Mouse (Mus musculus): ENCODE data around the gene Hdhd5. TPM values are rescaled to one million over a fixed set of nuclear protein-coding genes. Genes with fewer than 3 reads are reported as not detected.

The Hdhd5 gene
- polyA plus RNA-seq, 1 experiment, result 10.2 TPM

DNA sequence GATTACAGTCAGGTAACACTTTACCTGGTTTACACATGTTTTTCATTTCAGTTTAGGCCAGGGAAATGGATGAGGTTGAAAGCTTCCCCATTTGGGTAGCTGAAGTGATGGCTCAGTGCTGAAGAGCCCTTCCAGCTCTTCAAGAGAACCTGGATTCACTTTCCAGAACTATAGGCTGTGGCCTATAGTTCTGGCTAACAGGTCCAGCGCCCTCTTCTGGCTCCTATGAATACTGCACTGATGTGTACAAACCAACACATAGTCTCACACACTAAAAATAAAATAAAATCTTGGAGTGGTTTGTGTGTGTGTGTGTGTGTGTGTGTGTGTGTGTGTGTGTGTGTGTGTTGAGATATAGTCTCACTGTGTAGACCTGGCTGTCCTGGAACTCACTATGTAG is 10.9 kb upstream of the Hdhd5 start:
- no peak overlapping the region for H3ac ChIP-seq (ENCODE audit: control insufficient read depth, insufficient read length, low read depth)
- H3K27me3 ChIP-seq (ENCODE audit: control insufficient read depth, insufficient read depth, insufficient read length), result peaks cover 13% of the 10 kb centered on the region

DNA sequence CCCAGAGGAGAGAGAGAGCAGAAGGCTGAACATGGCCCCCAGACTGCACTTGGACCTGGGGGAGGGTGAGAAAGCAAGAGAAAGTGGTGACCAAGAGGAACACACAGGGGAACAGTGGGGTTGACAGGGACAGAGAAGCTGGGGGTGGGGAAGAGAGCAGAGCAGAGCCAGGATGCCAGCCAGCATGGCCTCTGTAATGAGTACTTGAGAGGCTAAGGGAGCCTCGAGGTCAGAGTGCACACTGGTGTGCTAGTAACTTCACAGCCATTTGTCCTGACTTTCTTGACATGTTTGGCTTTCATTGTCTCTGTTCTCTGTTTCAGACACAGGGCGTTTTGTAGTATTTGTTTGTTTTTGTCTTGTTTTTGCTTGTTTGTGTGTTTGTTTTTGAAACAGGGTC is 10.3 kb upstream of the Hdhd5 start:
- TF ChIP-seq CEBPB (IDR thresholded peaks at IDR 0.05; ENCODE audit: low read depth) (no peak), FOSL1 (IDR thresholded peaks at IDR 0.05; ENCODE audit: insufficient read depth, low read length, poor library complexity, severe bottlenecking) (no peak), USF1 (IDR thresholded peaks at IDR 0.05; ENCODE audit: low read depth) (no peak), MYOG (IDR thresholded peaks at IDR 0.05; ENCODE audit: control insufficient read depth, extremely low read depth, insufficient read length) (no peak), MAX (IDR thresholded peaks at IDR 0.05) (no peak), MYOD1 (IDR thresholded peaks at IDR 0.05; ENCODE audit: control insufficient read depth, insufficient read length, low read depth) (no peak)
- Histone ChIP-seq H3K36me3 (ENCODE audit: control insufficient read depth, insufficient read depth) (no peaks in the 10 kb centered on the region), H3ac (ENCODE audit: control insufficient read depth, insufficient read length, low read depth) (no peak overlapping the region), H3K4me3 (ENCODE audit: insufficient read depth, poor library complexity, severe bottlenecking) (no peak overlapping the region), H3K79me2 (ENCODE audit: control insufficient read depth, insufficient read depth) (no peaks in the 10 kb centered on the region), H3K27me3 (ENCODE audit: control insufficient read depth, insufficient read depth, insufficient read length) (peaks cover 8% of the 10 kb centered on the region), H3K79me3 (ENCODE audit: low read depth) (no peaks in the 10 kb centered on the region)

More for the DNA sequence above, 10.9 kb upstream of the Hdhd5 start:
- Histone ChIP-seq H3K4me3 (ENCODE audit: insufficient read depth, poor library complexity, severe bottlenecking) (no peak overlapping the region), H3K36me3 (ENCODE audit: control insufficient read depth, insufficient read depth) (no peaks in the 10 kb centered on the region), H3K79me2 (ENCODE audit: control insufficient read depth, insufficient read depth) (no peaks in the 10 kb centered on the region), H3K79me3 (ENCODE audit: low read depth) (no peaks in the 10 kb centered on the region)
- TF ChIP-seq FOSL1 (IDR thresholded peaks at IDR 0.05; ENCODE audit: insufficient read depth, low read length, poor library complexity, severe bottlenecking) (no peak), MAX (IDR thresholded peaks at IDR 0.05) (no peak), MYOG (IDR thresholded peaks at IDR 0.05; ENCODE audit: control insufficient read depth, extremely low read depth, insufficient read length) (no peak), CEBPB (IDR thresholded peaks at IDR 0.05; ENCODE audit: low read depth) (no peak), CTCF (IDR thresholded peaks at IDR 0.05; ENCODE audit: control insufficient read depth, insufficient read depth, insufficient read length) (no peak), USF1 (IDR thresholded peaks at IDR 0.05; ENCODE audit: low read depth) (no peak), MYOD1 (IDR thresholded peaks at IDR 0.05; ENCODE audit: control insufficient read depth, insufficient read length, low read depth) (no peak)

DNA sequence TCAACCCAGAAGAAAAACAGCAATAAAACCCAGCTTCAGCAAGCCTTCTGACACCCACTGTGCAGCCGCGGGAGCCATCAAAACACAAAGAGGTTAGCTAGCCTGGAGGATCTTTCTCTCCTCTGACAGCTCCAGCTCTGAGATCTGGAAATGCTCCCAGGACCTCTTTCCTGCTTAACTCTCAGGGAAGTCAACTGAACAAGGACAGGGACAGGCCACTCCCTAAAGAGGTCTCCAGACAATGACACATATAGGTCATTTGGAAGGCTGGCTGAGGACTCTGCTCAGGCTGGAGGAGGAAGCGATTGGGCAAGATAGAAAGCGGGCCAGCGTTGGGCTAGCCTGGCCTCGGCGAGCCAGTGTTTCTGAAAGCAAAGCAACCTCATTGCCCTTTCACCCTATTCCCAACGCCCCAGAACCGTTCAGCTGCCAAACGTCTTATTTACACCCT is 8.7 kb upstream of the Hdhd5 start:
- Histone ChIP-seq H3K79me3 (ENCODE audit: low read depth) (no peaks in the 10 kb centered on the region), H3K27me3 (ENCODE audit: control insufficient read depth, insufficient read depth, insufficient read length) (peaks cover 10% of the 10 kb centered on the region), H3K36me3 (ENCODE audit: control insufficient read depth, insufficient read depth) (no peaks in the 10 kb centered on the region), H3K4me3 (ENCODE audit: insufficient read depth, poor library complexity, severe bottlenecking) (no peak overlapping the region), H3K79me2 (ENCODE audit: control insufficient read depth, insufficient read depth) (no peaks in the 10 kb centered on the region), H3ac (ENCODE audit: control insufficient read depth, insufficient read length, low read depth) (no peak overlapping the region)
- no peak for TF ChIP-seq CEBPB (IDR thresholded peaks at IDR 0.05; ENCODE audit: low read depth)
- TF ChIP-seq MAX (IDR thresholded peaks at IDR 0.05), result no peak
- TF ChIP-seq MYOD1 (IDR thresholded peaks at IDR 0.05; ENCODE audit: control insufficient read depth, insufficient read length, low read depth), result no peak
- no peak for TF ChIP-seq FOSL1 (IDR thresholded peaks at IDR 0.05; ENCODE audit: insufficient read depth, low read length, poor library complexity, severe bottlenecking)
- no peak for TF ChIP-seq USF1 (IDR thresholded peaks at IDR 0.05; ENCODE audit: low read depth)
- TF ChIP-seq CTCF (IDR thresholded peaks at IDR 0.05; ENCODE audit: control insufficient read depth, insufficient read depth, insufficient read length), result no peak
- TF ChIP-seq MYOG (IDR thresholded peaks at IDR 0.05; ENCODE audit: control insufficient read depth, extremely low read depth, insufficient read length), result no peak

DNA sequence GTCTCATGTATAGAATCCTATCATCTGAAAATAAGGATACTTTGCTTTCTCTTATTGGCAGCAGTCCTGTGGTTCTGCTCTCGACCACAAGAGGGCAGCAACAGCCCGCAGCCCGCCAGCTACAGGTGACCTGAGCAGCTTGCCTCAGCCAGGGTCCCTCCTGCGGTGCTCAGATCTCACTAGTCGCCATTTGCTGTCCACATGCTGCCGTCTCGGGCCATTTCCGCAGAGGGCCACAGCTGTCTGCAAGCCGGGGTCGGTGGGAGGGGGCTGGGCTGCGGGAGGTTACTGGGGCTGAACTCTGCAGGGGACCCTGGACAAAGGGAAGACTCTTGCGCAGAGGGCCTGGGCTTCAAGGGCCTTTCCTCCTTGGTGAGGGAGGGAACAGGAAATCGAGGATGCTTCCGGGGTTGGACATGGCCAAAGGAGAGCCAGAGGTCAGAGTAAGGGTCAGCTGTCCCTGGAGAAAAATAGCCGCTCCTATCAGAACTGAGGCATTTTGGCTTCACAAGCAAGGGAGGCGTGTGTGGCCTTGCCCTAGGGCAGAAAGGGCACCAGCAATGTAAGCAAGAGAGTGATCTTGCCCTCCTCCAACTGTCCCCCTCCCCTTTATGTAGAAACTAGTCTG is 8.1 kb upstream of the Hdhd5 start:
- Histone ChIP-seq H3K36me3 (ENCODE audit: control insufficient read depth, insufficient read depth) (no peaks in the 10 kb centered on the region), H3K4me3 (ENCODE audit: insufficient read depth, poor library complexity, severe bottlenecking) (no peak overlapping the region), H3K79me3 (ENCODE audit: low read depth) (no peaks in the 10 kb centered on the region), H3K79me2 (ENCODE audit: control insufficient read depth, insufficient read depth) (no peaks in the 10 kb centered on the region), H3K27me3 (ENCODE audit: control insufficient read depth, insufficient read depth, insufficient read length) (peaks cover 6% of the 10 kb centered on the region), H3ac (ENCODE audit: control insufficient read depth, insufficient read length, low read depth) (no peak overlapping the region)
- TF ChIP-seq MAX (IDR thresholded peaks at IDR 0.05) (no peak), USF1 (IDR thresholded peaks at IDR 0.05; ENCODE audit: low read depth) (no peak), CTCF (IDR thresholded peaks at IDR 0.05; ENCODE audit: control insufficient read depth, insufficient read depth, insufficient read length) (peak; percentile 82)

DNA sequence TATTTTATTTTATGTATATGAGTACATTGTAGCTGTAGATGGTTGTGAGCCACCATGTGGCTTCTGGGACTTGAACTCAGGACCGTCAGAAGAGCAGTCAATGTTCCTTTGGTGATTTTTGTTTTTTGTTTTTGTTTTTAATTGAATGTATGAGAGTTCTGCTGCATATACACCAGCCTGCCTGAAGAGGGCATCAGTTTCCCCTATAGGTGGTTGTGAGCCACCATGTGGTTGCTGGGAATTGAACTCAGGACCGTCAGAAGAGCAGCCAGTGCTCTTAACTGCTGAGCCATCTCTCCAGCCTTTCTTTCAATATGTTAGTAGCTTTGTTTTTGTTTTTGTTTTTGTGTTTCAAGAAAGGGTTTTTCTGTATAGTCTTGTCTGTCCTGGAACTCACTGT is 5.2 kb upstream of the Hdhd5 start:
- Histone ChIP-seq H3K36me3 (ENCODE audit: control insufficient read depth, insufficient read depth) (no peaks in the 10 kb centered on the region), H3K79me2 (ENCODE audit: control insufficient read depth, insufficient read depth) (no peaks in the 10 kb centered on the region), H3K4me3 (ENCODE audit: insufficient read depth, poor library complexity, severe bottlenecking) (no peak overlapping the region), H3K27me3 (ENCODE audit: control insufficient read depth, insufficient read depth, insufficient read length) (peaks cover 6% of the 10 kb centered on the region), H3ac (ENCODE audit: control insufficient read depth, insufficient read length, low read depth) (no peak overlapping the region), H3K79me3 (ENCODE audit: low read depth) (no peaks in the 10 kb centered on the region)
- TF ChIP-seq MAX (IDR thresholded peaks at IDR 0.05) (no peak), CEBPB (IDR thresholded peaks at IDR 0.05; ENCODE audit: low read depth) (no peak), FOSL1 (IDR thresholded peaks at IDR 0.05; ENCODE audit: insufficient read depth, low read length, poor library complexity, severe bottlenecking) (no peak), MYOG (IDR thresholded peaks at IDR 0.05; ENCODE audit: control insufficient read depth, extremely low read depth, insufficient read length) (no peak), MYOD1 (IDR thresholded peaks at IDR 0.05; ENCODE audit: control insufficient read depth, insufficient read length, low read depth) (no peak), CTCF (IDR thresholded peaks at IDR 0.05; ENCODE audit: control insufficient read depth, insufficient read depth, insufficient read length) (no peak), USF1 (IDR thresholded peaks at IDR 0.05; ENCODE audit: low read depth) (no peak)

DNA sequence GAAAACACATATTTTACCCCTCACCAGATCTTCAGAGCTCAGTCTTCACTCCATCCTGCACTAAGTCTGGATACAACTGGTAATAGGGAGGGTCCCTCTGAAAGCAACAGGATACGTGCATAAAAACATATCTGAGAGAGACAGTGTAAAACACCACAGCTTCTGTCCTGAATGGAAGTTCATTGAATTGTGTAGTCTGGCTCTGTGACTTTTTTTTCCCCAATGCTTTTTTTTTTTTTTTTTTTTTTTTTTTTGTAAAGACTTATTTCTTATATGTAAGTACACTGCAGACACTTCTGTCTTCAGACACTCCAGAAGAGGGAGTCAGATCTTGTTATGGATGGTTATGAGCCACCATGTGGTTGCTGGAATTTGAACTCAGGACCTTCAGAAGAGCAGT is 1.5 kb upstream of the Hdhd5 start:
- TF ChIP-seq MYOD1 (IDR thresholded peaks at IDR 0.05; ENCODE audit: control insufficient read depth, insufficient read length, low read depth) (no peak), CEBPB (IDR thresholded peaks at IDR 0.05; ENCODE audit: low read depth) (no peak), FOSL1 (IDR thresholded peaks at IDR 0.05; ENCODE audit: insufficient read depth, low read length, poor library complexity, severe bottlenecking) (no peak), MAX (IDR thresholded peaks at IDR 0.05) (no peak), CTCF (IDR thresholded peaks at IDR 0.05; ENCODE audit: control insufficient read depth, insufficient read depth, insufficient read length) (no peak), MYOG (IDR thresholded peaks at IDR 0.05; ENCODE audit: control insufficient read depth, extremely low read depth, insufficient read length) (no peak), USF1 (IDR thresholded peaks at IDR 0.05; ENCODE audit: low read depth) (no peak)
- peaks cover 2% of the 10 kb centered on the region for H3K79me3 ChIP-seq (ENCODE audit: low read depth)

More for the DNA sequence above, 1.5 kb upstream of the Hdhd5 start:
- no peak overlapping the region for H3ac ChIP-seq (ENCODE audit: control insufficient read depth, insufficient read length, low read depth)
- H3K27me3 ChIP-seq (ENCODE audit: control insufficient read depth, insufficient read depth, insufficient read length), result peaks cover 6% of the 10 kb centered on the region
- H3K36me3 ChIP-seq (ENCODE audit: control insufficient read depth, insufficient read depth), result no peaks in the 10 kb centered on the region
- H3K79me2 ChIP-seq (ENCODE audit: control insufficient read depth, insufficient read depth), result peaks cover 9% of the 10 kb centered on the region
- no peak overlapping the region for H3K4me3 ChIP-seq (ENCODE audit: insufficient read depth, poor library complexity, severe bottlenecking)

All from C2C12 (cell line).